Mouse (Mus musculus) hindbrain, embryonic 16.5 days (tissue): ENCODE measurements around the gene Nek9. TPM values are rescaled to one million over a fixed set of nuclear protein-coding genes. Genes with fewer than 3 reads are reported as not detected.

Experiments used
- ATAC-seq: fragments of 200-750 bp; cut with Nextera tagmentation; 2 replicates; pipeline ENCODE4 v1.8.0; 2017; ENCODE audit warnings: moderate TSS enrichment, moderate library complexity
- H3K27ac ChIP-seq: fragments of 300-500 bp; sonication (generic); 2 replicates; pipeline ENCODE4 v1.5.1; 2014; ENCODE audit warnings: low read depth, mild to moderate bottlenecking, control low read depth, low read length, moderate library complexity
- H3K27me3 ChIP-seq: fragments of 300-500 bp; sonication (generic); replicated peaks from 2 replicates; pipeline ENCODE4 v1.6.1; 2014; ENCODE audit warnings: low read length; ENCODE audit not compliant: control insufficient read depth, insufficient read depth
- H3K36me3 ChIP-seq: fragments of 300-500 bp; sonication (generic); 2 replicates; pipeline ENCODE4 v1.6.1; 2014; ENCODE audit warnings: mild to moderate bottlenecking, low read length, moderate library complexity, mixed read lengths; ENCODE audit not compliant: control insufficient read depth, insufficient read depth
- H3K4me1 ChIP-seq: fragments of 300-500 bp; sonication (generic); 2 replicates; pipeline ENCODE4 v1.6.1; 2014; ENCODE audit warnings: low read depth, low read length; ENCODE audit not compliant: control insufficient read depth, insufficient read depth
- H3K4me2 ChIP-seq: fragments of 300-500 bp; sonication (generic); 2 replicates; pipeline ENCODE4 v1.6.1; 2014; ENCODE audit warnings: mild to moderate bottlenecking, low read length, control low read depth, moderate library complexity
- H3K4me3 ChIP-seq: fragments of 300-500 bp; sonication (generic); 2 replicates; pipeline ENCODE4 v1.5.1; 2014; ENCODE audit warnings: mild to moderate bottlenecking, low read length, control low read depth, moderate library complexity
- H3K9ac ChIP-seq: fragments of 300-500 bp; sonication (generic); 2 replicates; pipeline ENCODE4 v1.6.1; 2014; ENCODE audit warnings: low read depth, mild to moderate bottlenecking, control low read depth, low read length, moderate library complexity
- H3K9me3 ChIP-seq: fragments of 300-500 bp; sonication (generic); 2 replicates; pipeline ENCODE4 v1.6.1; 2014; ENCODE audit warnings: mild to moderate bottlenecking, low read length, moderate library complexity; ENCODE audit not compliant: control insufficient read depth
- WGBS: fragments of 180-500 bp; shearing (Covaris S2); extraction: QIAGEN DNeasy Blood & Tissue Kit; methylation state at CpG from one replicate; pipeline ENCODE4 v1.1.7; 2014; 5-methylcytosine and 5-hydroxymethylcytosine counted together
- polyA plus RNA-seq: library from polyadenylated mRNA; unstranded; fragments of >200 nt; fragmentation: Nextera tagmentation; extraction: Ambion mirVana; gene quantifications from 2 replicates; pipeline ENCODE4 v1.2.1, GENCODE M21; 2015

Nek9 gene
- polyA plus RNA-seq, 1 experiment from 2014 or later, result 9.9 TPM

- Histone ChIP-seq H3K27me3 (no peaks in the 10 kb centered on the region), H3K36me3 (0 out of 2 replicates have a peak, but pooled peaks cover 2% of the 10 kb centered on the region), H3K9ac (no peak overlapping the region), H3K9me3 (no peaks in the 10 kb centered on the region), H3K27ac (no peak overlapping the region), H3K4me1 (no peaks in the 10 kb centered on the region), H3K4me3 (no peak overlapping the region), H3K4me2 (no peak overlapping the region)
- WGBS, result 92% methylated on average over 3 of the region's 3 CpGs
- ATAC-seq, result no peak
These were observed 14.9 kb upstream of the Nek9 start for GRCm38 (mm10) chr12:85354061-85354460.

- H3K4me3 ChIP-seq, result no peak overlapping the region
- 0 out of 2 replicates have a peak, but pooled peaks cover 2% of the 10 kb centered on the region for H3K36me3 ChIP-seq
- H3K4me1 ChIP-seq, result no peaks in the 10 kb centered on the region
- H3K27me3 ChIP-seq, result no peaks in the 10 kb centered on the region
- H3K9me3 ChIP-seq, result no peaks in the 10 kb centered on the region
- H3K9ac ChIP-seq, result no peak overlapping the region
- H3K4me2 ChIP-seq, result no peak overlapping the region
- peak; percentile 93 for ATAC-seq
- WGBS, result 64% methylated on average over 10 of the region's 10 CpGs
- H3K27ac ChIP-seq, result peak overlapping the region; percentile 66
These were observed 11.5 kb upstream of the Nek9 start for GRCm38 (mm10) chr12:85350407-85351232.

DNA sequence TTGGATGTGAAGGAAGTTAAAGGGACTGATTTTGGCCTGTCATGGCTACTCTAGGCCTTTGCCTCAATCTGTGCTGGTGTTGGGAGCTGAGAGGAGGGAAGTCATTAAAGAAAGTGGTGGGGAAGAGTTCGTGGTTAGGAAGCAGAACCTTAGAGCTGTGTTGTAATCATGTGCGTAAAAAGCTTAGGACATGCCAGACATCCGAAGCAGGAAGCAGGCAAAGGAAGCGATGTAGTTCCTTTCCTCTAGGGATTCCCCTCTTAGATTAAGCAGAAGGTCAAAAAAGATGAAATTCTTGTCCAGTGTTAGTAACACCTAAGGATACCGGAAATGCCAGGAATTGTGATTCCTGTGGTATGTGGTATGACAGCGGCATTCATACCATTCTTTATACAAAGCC, 9.2 kb upstream of the Nek9 start:
- whole genome bisulfite sequencing, result 82% methylated on average over 6 of the region's 6 CpGs
- H3K27me3 ChIP-seq, result no peaks in the 10 kb centered on the region
- H3K4me2 ChIP-seq, result no peak overlapping the region
- H3K9ac ChIP-seq, result no peak overlapping the region
- peaks cover 4% of the 10 kb centered on the region; the same call in 1 of the 2 replicates for H3K36me3 ChIP-seq
- H3K27ac ChIP-seq, result no peak overlapping the region
- no peak overlapping the region for H3K4me3 ChIP-seq
- no peaks in the 10 kb centered on the region for H3K4me1 ChIP-seq
- ATAC-seq, result no peak
- no peaks in the 10 kb centered on the region for H3K9me3 ChIP-seq

DNA sequence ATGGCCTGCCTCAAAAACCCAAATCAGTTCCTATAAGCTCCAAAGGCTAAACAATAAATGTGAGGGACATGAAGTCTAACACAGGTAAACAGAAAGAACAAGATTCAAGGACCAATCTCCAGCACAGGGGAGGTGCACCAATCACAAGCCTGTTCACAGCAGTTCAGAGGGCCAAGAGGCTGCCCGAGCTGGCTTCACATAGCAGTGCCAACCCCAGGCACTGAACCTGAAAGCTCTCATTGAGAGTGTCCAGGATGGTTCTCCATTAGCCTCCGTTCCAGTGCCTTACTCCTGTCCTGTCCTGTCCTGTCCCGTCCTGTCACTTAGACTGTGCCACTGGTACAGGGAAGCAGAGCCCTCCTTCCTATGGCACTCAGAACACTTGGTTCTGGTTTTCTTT, 8.0 kb upstream of the Nek9 start:
- H3K27me3 ChIP-seq, result no peaks in the 10 kb centered on the region
- no peak overlapping the region for H3K27ac ChIP-seq
- no peaks in the 10 kb centered on the region for H3K9me3 ChIP-seq
- H3K4me2 ChIP-seq, result no peak overlapping the region
- peaks cover 4% of the 10 kb centered on the region for H3K36me3 ChIP-seq
- no peak overlapping the region for H3K4me3 ChIP-seq
- no peaks in the 10 kb centered on the region for H3K4me1 ChIP-seq
- 66% methylated on average over 3 of the region's 3 CpGs for WGBS
- no peak overlapping the region for H3K9ac ChIP-seq
- no peak for ATAC-seq

GRCm38 (mm10) chr12:85346374-85346773, 7.2 kb upstream of the Nek9 start:
- Histone ChIP-seq H3K36me3 (peaks cover 4% of the 10 kb centered on the region), H3K9ac (no peak overlapping the region), H3K27ac (no peak overlapping the region), H3K27me3 (no peaks in the 10 kb centered on the region), H3K9me3 (no peaks in the 10 kb centered on the region), H3K4me1 (peaks cover under 1% of the 10 kb centered on the region; the same call in 1 of the 2 replicates), H3K4me3 (no peak overlapping the region), H3K4me2 (no peak overlapping the region)
- ATAC-seq, result peak; percentile 65; the same call in 1 of the 2 replicates
- 67% methylated on average over 3 of the region's 3 CpGs for WGBS

DNA sequence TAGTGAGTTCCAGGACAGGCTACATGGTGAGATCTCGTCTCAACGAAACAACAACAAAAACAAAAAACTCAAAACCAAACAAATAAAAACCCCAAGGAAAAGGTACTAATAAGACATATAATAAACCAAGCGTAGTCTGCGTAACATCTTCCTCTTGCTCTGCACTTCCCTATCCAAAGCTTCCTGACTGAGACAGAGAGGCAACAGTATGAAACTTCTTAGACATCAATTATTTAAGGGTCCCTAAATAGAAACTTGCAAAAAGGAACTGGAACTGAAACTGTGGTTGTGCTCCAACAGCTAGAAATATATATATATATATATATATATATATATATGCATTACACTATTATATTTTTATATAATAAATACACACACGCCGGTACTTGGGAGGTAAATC, 6.4 kb upstream of the Nek9 start:
- Histone ChIP-seq H3K4me2 (no peak overlapping the region), H3K27ac (no peak overlapping the region), H3K27me3 (no peaks in the 10 kb centered on the region), H3K9me3 (no peaks in the 10 kb centered on the region), H3K4me1 (peaks cover 3% of the 10 kb centered on the region; the same call in 1 of the 2 replicates), H3K36me3 (peaks cover 4% of the 10 kb centered on the region), H3K4me3 (no peak overlapping the region), H3K9ac (no peak overlapping the region)
- no peak for ATAC-seq
- 95% methylated on average over 6 of the region's 6 CpGs for WGBS

DNA sequence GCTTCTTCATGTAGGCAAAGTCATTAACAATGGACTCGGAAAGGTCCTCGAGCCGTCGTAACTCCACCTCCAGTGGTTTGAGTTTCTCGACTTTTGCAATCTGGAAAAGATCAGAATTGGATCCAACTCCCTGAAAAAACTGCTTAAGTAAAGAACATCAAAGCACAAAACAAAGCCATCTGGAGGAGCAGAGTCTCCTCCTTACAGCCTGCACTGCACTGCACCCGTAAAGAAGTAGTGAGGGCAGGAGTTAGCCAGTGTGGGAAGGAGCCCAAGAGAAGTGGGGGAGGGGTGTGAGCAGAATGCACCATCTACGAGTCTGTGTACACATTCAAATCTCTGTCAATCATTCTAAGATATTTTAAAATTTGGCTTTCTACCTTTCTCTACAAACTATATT, 5.1 kb upstream of the Nek9 start:
- Histone ChIP-seq H3K4me1 (peaks cover 3% of the 10 kb centered on the region), H3K9me3 (no peaks in the 10 kb centered on the region), H3K36me3 (peaks cover 4% of the 10 kb centered on the region), H3K9ac (no peak overlapping the region), H3K27ac (no peak overlapping the region), H3K4me2 (no peak overlapping the region), H3K4me3 (no peak overlapping the region), H3K27me3 (no peaks in the 10 kb centered on the region)
- ATAC-seq, result no peak
- WGBS, result 81% methylated on average over 7 of the region's 7 CpGs

DNA sequence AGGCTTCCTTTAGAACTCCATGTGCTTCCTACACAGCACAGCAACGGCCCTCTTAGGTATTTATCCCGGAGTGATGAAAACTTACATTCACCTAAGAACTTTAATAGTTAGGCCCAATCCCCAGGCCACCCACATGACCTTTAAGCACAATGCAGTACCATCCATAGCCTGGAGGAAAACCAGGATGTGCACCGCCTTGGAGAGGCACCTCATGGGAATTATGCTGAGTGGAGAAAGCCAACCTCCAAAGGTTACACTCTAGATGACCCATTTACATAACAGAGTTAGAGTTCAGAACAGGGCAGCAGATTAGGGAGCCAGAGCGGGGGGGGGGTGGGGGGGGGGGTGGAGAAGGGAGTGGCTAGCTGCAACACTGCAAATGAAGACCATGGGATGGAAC, 3.1 kb upstream of the Nek9 start:
- Histone ChIP-seq H3K4me1 (peaks cover 10% of the 10 kb centered on the region), H3K4me2 (no peak overlapping the region), H3K36me3 (peaks cover 4% of the 10 kb centered on the region), H3K27me3 (no peaks in the 10 kb centered on the region), H3K9me3 (no peaks in the 10 kb centered on the region), H3K27ac (no peak overlapping the region), H3K4me3 (no peak overlapping the region), H3K9ac (no peak overlapping the region)
- ATAC-seq, result no peak
- WGBS, result 74% methylated on average over 4 of the region's 4 CpGs

GRCm38 (mm10) chr12:85341131-85341530, 2.0 kb upstream of the Nek9 start:
- H3K27ac ChIP-seq, result no peak overlapping the region
- no peak overlapping the region for H3K4me2 ChIP-seq
- ATAC-seq, result 0 out of 2 replicates have a peak, but pooled peaks have one; percentile 15
- H3K9ac ChIP-seq, result no peak overlapping the region
- no peak overlapping the region for H3K4me3 ChIP-seq
- H3K4me1 ChIP-seq, result peaks cover 10% of the 10 kb centered on the region
- no peaks in the 10 kb centered on the region for H3K27me3 ChIP-seq
- WGBS, result 64% methylated on average over 1 of the region's 1 CpGs
- peaks cover 4% of the 10 kb centered on the region for H3K36me3 ChIP-seq
- no peaks in the 10 kb centered on the region for H3K9me3 ChIP-seq
